Mouse (Mus musculus) neural tube, embryonic 14.5 days (tissue): Measurements from ENCODE around the gene Slc35a1. TPM values are rescaled to one million over a fixed set of nuclear protein-coding genes. Genes with fewer than 3 reads are reported as not detected.

Experiments
- ATAC-seq: fragments of 200-750 bp; cut with Nextera tagmentation; 2 replicates; pipeline ENCODE4 v1.8.0; 2017; ENCODE audit warnings: low read depth, mild to moderate bottlenecking, moderate TSS enrichment, moderate library complexity
- H3K27ac ChIP-seq: fragments of 300-500 bp; sonication (generic); 2 replicates; pipeline ENCODE4 v1.5.1; 2014; ENCODE audit warnings: low read depth, mild to moderate bottlenecking, control low read depth, low read length, moderate library complexity, mixed read lengths
- H3K27me3 ChIP-seq: fragments of 300-500 bp; sonication (generic); 2 replicates; pipeline ENCODE4 v1.6.1; 2014; ENCODE audit warnings: low read length; ENCODE audit not compliant: control insufficient read depth, insufficient read depth
- H3K36me3 ChIP-seq: fragments of 300-500 bp; sonication (generic); 2 replicates; pipeline ENCODE4 v1.6.1; 2014; ENCODE audit warnings: low read length, mixed read lengths; ENCODE audit not compliant: control insufficient read depth, insufficient read depth
- H3K4me1 ChIP-seq: fragments of 300-500 bp; sonication (generic); 2 replicates; pipeline ENCODE4 v1.6.1; 2014; ENCODE audit warnings: low read length; ENCODE audit not compliant: control insufficient read depth, insufficient read depth
- H3K4me2 ChIP-seq: fragments of 300-500 bp; sonication (generic); 2 replicates; pipeline ENCODE4 v1.6.1; 2014; ENCODE audit warnings: mild to moderate bottlenecking, low read depth, low read length, control low read depth
- H3K4me3 ChIP-seq: fragments of 300-500 bp; sonication (generic); 2 replicates; pipeline ENCODE4 v1.5.1; 2014; ENCODE audit warnings: low read depth, low read length, control low read depth, mixed read lengths
- H3K9ac ChIP-seq: fragments of 300-500 bp; sonication (generic); replicated peaks from 2 replicates; pipeline ENCODE4 v1.6.1; 2014; ENCODE audit warnings: low read depth, mild to moderate bottlenecking, control low read depth, low read length, mixed read lengths
- H3K9me3 ChIP-seq: fragments of 300-500 bp; sonication (generic); 2 replicates; pipeline ENCODE4 v1.6.1; 2016; ENCODE audit warnings: low read length; ENCODE audit not compliant: control insufficient read depth
- WGBS: fragments of 180-500 bp; shearing (Covaris S2); extraction: QIAGEN DNeasy Blood & Tissue Kit; methylation state at CpG from one replicate; pipeline ENCODE4 v1.1.7; 2014; 5-methylcytosine and 5-hydroxymethylcytosine counted together
- polyA plus RNA-seq: library from polyadenylated mRNA; unstranded; fragments of >200 nt; fragmentation: Nextera tagmentation; extraction: Ambion mirVana; gene quantifications from 2 replicates; pipeline ENCODE4 v1.2.1, GENCODE M21; 2014

Slc35a1 gene
- polyA plus RNA-seq, 1 experiment from 2014 or later: 55.5 TPM

DNA sequence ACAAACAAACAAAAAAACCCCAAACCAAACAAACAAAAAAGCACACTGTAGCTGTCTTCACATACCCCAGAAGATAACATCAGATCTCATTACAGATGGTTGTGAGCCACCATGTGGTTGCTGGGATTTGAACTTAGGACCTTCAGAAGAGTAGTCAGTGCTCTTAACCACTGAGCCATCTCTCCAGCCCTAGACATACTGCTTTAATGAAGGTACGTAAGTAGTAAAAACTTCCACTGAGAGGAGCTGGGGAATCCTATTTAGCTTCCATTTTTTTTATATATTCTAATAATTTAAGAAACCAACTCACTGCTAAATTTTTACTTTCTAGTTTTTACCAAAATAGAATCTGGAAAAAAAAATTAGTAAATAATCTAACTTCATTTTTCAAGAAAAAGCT, 27.8 kb upstream of the Slc35a1 start:
- no peaks in the 10 kb centered on the region for H3K27me3 ChIP-seq
- no peaks in the 10 kb centered on the region for H3K4me1 ChIP-seq
- ATAC-seq: no peak
- 100% methylated on average over 1 of the region's 1 CpGs for WGBS
- no peak overlapping the region for H3K27ac ChIP-seq
- no peak overlapping the region for H3K4me2 ChIP-seq
- no peaks in the 10 kb centered on the region for H3K36me3 ChIP-seq
- H3K9ac ChIP-seq: no peak overlapping the region
- no peak overlapping the region for H3K4me3 ChIP-seq
- no peaks in the 10 kb centered on the region for H3K9me3 ChIP-seq

DNA sequence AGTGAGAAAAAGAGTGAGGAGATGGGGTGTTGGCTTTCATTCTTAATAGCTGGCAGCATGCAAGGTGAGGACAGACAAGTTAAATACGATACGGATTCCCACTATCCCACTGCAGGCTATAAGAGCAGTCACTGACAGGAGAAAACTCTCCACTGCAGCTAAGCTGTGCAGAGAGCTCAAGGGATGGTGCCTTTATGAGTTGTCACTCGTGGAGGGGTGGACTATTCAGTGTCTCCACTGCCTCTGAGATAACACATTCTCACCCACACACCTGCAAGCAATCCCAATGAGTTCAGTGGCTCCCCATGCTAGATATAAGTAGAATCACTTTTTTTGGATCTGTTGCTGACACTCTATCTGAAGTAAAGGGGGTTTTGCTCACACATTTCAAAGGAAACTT, 20.9 kb upstream of the Slc35a1 start:
- Histone ChIP-seq H3K4me1 (no peaks in the 10 kb centered on the region), H3K4me3 (no peak overlapping the region), H3K36me3 (no peaks in the 10 kb centered on the region), H3K4me2 (no peak overlapping the region), H3K27ac (no peak overlapping the region), H3K27me3 (no peaks in the 10 kb centered on the region), H3K9me3 (no peaks in the 10 kb centered on the region), H3K9ac (no peak overlapping the region)
- no peak for ATAC-seq
- 84% methylated on average over 3 of the region's 3 CpGs for WGBS

DNA sequence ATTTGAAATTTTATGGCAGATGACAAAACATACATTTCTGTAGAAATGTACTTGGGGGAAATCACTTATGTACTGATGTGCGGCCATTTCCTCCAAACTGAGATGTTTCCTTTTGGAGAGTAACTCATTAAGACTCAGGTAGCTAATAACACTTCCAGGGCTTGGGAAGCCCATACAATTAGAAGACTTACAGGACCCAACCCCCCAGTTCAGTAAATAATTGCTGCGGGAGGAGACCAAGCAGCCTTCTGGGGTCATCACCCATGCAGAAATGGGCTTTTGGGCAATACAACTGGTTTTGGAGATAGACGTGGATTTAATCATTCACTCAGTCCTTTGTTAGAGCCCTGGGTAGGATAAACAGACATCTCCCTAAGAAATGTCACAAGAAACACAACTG, 20.0 kb upstream of the Slc35a1 start:
- Histone ChIP-seq H3K27ac (no peak overlapping the region), H3K9me3 (no peaks in the 10 kb centered on the region), H3K4me1 (no peaks in the 10 kb centered on the region), H3K27me3 (no peaks in the 10 kb centered on the region), H3K4me2 (no peak overlapping the region), H3K4me3 (no peak overlapping the region), H3K36me3 (no peaks in the 10 kb centered on the region), H3K9ac (no peak overlapping the region)
- 70% methylated on average over 3 of the region's 3 CpGs for WGBS
- no peak for ATAC-seq

DNA sequence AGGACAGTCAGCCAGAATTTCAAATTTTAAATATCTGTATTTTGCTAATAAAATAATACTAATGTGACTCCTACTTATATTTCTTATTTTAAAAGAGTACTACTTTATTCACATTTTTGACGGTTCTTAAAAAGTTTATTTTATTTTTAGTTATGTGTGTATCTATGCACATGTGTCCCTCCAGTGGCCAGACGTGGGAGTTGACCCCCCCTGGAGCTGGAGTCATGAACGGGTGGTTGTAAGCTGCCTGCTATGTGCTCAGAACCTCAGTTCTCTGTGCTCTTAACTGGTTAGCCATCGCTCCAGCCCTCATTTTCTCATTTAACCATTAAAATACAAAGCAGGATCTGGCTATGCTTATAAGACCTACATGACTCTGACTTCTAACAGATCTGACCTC, 15.8 kb upstream of the Slc35a1 start:
- WGBS: 75% methylated on average over 4 of the region's 4 CpGs
- Histone ChIP-seq H3K4me1 (no peaks in the 10 kb centered on the region), H3K4me3 (no peak overlapping the region), H3K4me2 (no peak overlapping the region), H3K27ac (no peak overlapping the region), H3K27me3 (no peaks in the 10 kb centered on the region), H3K9ac (no peak overlapping the region), H3K9me3 (no peaks in the 10 kb centered on the region), H3K36me3 (no peaks in the 10 kb centered on the region)
- no peak for ATAC-seq

DNA sequence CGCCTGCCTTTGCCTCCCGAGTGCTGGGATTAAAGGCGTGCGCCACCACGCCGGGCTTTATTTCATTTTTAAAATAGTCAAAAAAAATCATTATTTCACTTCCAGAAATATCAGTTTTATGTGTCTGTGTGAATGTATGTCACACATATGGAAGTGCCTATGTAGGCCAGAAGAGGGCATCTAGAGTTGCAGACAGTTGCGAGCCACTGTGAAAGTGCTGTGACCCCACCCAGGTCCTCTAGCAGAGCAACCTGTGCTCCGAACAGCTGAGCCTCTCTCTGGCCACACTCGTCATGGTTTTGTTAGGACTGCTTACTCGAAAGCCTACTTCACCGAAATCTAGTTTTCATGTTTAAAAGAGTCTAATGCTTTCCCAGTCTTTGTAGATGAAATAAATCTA, 15.0 kb upstream of the Slc35a1 start:
- no peaks in the 10 kb centered on the region for H3K27me3 ChIP-seq
- ATAC-seq: no peak
- no peak overlapping the region for H3K9ac ChIP-seq
- H3K4me2 ChIP-seq: no peak overlapping the region
- H3K4me1 ChIP-seq: no peaks in the 10 kb centered on the region
- H3K4me3 ChIP-seq: no peak overlapping the region
- no peaks in the 10 kb centered on the region for H3K36me3 ChIP-seq
- H3K27ac ChIP-seq: no peak overlapping the region
- no peaks in the 10 kb centered on the region for H3K9me3 ChIP-seq
- 98% methylated on average over 11 of the region's 11 CpGs for WGBS

DNA sequence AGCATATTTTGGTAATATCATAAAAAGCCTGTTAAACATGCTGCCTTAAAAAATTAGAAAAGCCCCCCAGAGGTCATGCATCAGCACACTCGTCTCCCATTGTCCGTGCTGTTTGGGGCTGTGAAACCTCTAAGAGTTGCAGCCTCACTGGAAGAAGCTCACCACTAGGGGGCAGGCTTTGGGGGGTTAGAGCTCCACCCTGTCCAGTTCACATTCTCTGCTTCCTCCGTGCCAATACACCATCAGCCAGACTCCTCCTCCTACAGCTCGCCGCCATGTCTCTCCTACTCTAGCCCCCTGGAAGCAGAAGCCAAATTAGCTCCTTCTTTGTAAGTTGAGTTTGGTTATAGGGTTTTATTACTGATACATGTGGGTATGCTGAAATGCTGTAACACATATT, 14.3 kb upstream of the Slc35a1 start:
- no peaks in the 10 kb centered on the region for H3K4me1 ChIP-seq
- WGBS: 46% methylated on average over 5 of the region's 5 CpGs
- no peak overlapping the region for H3K4me2 ChIP-seq

DNA sequence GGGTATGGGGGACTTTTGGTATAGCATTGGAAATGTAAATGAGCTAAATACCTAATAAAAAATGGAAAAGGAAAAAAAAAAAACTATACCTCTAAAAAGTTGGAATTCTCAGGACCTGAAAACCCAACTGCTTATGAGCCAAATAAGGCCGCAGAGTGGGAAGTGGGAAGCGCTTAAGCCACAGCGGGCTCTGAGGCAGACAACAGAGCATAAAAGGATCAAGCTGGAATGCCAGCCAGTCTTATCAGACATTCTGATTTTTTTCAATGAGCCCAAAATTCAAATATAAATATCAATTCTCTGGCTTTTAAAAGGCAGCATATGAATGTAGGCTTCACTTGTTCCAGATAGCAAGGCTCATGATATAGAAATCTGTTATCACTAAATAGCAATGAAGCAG, 783 bp upstream of the Slc35a1 start:
- no peak for ATAC-seq
- Histone ChIP-seq H3K27ac (peak overlapping the region; percentile 35; the same call in 1 of the 2 replicates), H3K9ac (no peak overlapping the region), H3K4me3 (no peak overlapping the region), H3K4me1 (peaks cover 5% of the 10 kb centered on the region; the same call in 1 of the 2 replicates), H3K4me2 (no peak overlapping the region; the same call in 1 of the 2 replicates), H3K9me3 (no peaks in the 10 kb centered on the region), H3K27me3 (no peaks in the 10 kb centered on the region), H3K36me3 (no peaks in the 10 kb centered on the region)
- WGBS: 93% methylated on average over 3 of the region's 3 CpGs

More for the DNA sequence above, 14.3 kb upstream of the Slc35a1 start:
- peak; percentile 68; the same call in 1 of the 2 replicates for ATAC-seq
- no peaks in the 10 kb centered on the region for H3K9me3 ChIP-seq
- H3K27ac ChIP-seq: no peak overlapping the region
- H3K9ac ChIP-seq: no peak overlapping the region
- no peak overlapping the region for H3K4me3 ChIP-seq
- no peaks in the 10 kb centered on the region for H3K36me3 ChIP-seq
- H3K27me3 ChIP-seq: no peaks in the 10 kb centered on the region

DNA sequence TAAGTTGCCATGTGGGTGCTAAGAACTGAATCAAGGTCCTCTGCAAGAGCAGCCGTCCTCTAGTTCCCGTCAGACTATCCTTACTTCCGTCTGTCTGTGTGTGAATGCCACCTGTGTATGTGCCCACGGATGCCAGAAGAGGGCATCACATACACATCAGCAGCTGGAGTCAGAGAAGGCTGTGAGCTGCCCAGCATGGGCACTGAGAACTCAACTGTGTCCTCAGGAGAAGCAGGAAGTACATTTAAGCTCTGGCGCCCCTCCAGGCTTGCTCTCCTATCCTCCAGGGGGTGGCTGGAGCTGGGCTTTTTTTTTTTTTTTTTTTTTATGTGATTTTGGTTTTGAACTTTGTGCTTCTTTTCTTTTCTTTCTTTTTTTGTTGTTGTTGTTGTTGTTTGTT, 6.7 kb downstream of the Slc35a1 start:
- 81% methylated on average over 5 of the region's 5 CpGs for WGBS
- Histone ChIP-seq H3K27me3 (no peaks in the 10 kb centered on the region), H3K4me3 (no peak overlapping the region), H3K9me3 (no peaks in the 10 kb centered on the region), H3K27ac (no peak overlapping the region), H3K9ac (no peak overlapping the region), H3K36me3 (peaks cover 6% of the 10 kb centered on the region), H3K4me2 (no peak overlapping the region), H3K4me1 (no peaks in the 10 kb centered on the region)
- ATAC-seq: no peak

DNA sequence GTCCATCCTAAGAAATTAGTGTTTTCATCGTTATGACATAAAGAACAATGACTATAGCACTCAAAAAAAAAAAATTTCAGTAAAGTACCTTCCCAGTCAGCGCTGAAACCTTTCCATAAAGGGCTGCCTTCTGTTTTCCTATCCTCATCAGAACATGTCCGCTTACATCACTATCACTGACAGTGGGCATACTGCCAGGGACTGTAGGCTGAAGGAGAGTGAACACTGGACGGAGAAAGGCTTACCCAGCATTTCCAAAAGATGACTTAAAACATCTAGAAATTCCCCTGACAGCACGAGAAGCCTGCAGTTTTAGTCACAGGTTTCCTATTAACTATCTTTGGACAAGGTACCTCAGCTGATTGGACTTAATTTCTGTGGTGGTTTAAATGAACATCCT, 13.5 kb downstream of the Slc35a1 start:
- no peak overlapping the region for H3K27ac ChIP-seq
- no peak for ATAC-seq
- no peaks in the 10 kb centered on the region for H3K27me3 ChIP-seq
- H3K4me3 ChIP-seq: no peak overlapping the region
- peaks cover 15% of the 10 kb centered on the region for H3K36me3 ChIP-seq
- H3K4me1 ChIP-seq: no peaks in the 10 kb centered on the region
- H3K4me2 ChIP-seq: no peak overlapping the region
- H3K9me3 ChIP-seq: no peaks in the 10 kb centered on the region
- no peak overlapping the region for H3K9ac ChIP-seq
- 96% methylated on average over 5 of the region's 5 CpGs for WGBS

DNA sequence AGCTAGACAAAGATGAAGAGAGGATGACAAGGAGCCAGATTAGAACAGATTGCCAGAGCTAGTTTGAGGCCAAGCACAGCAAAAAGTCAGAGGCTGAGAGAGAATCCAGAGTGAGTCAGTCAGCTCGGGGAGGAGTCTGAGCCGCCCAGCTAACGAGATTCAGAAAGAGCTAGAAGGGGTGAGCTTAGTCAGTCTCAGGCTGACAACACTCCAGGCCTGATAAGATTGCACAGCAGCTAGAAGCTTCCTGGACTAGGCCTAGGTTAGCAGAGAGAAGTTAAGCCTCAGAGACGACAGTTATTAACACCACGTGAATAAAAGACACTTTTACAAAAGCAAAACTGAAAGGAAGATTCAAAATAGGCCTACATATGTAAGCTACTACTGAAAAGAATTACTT, 19.3 kb downstream of the Slc35a1 start:
- H3K36me3 ChIP-seq: peaks cover 30% of the 10 kb centered on the region
- H3K27ac ChIP-seq: no peak overlapping the region
- ATAC-seq: no peak
- H3K27me3 ChIP-seq: no peaks in the 10 kb centered on the region
- no peaks in the 10 kb centered on the region for H3K9me3 ChIP-seq
- H3K4me2 ChIP-seq: no peak overlapping the region
- H3K4me3 ChIP-seq: no peak overlapping the region
- 94% methylated on average over 5 of the region's 5 CpGs for WGBS
- H3K4me1 ChIP-seq: no peaks in the 10 kb centered on the region
- H3K9ac ChIP-seq: no peak overlapping the region
